ENCODE assay signal across 9 mouse cellular contexts in genomic region chr4:59388447-59389030, GRCm38 (mm10). TPM values are rescaled to one million over a fixed set of nuclear protein-coding genes. Genes with fewer than 3 reads are reported as not detected.
A peak's percentile ranks its signal among the peaks of the same experiment; 100 is the strongest.
DNase-seq lines count a peak whose midpoint lies in the region; ATAC-seq lines count a peak whose summit lies in the region.
"Had no signal": no experiment of that assay in that cellular context is flagged by ENCODE, and none has a peak within 500 bp of the region (broad histone marks: within the 10 kb centered on the region; RNA-seq: fewer than 3 reads in every experiment).

No protein-coding gene starts in this region.

- H3K4me2 ChIP-seq in embryonic facial prominence, embryonic 11.5 days (ENCODE audit: low read depth, low read length), result no peak overlapping the region
- H3K4me2 ChIP-seq in limb, embryonic 15.5 days, result peak overlapping the region; percentile 38

- H3K4me1 ChIP-seq in embryonic facial prominence, embryonic 11.5 days (ENCODE audit: control insufficient read depth, insufficient read depth, low read length), result no peaks in the 10 kb centered on the region
- peaks cover 11% of the 10 kb centered on the region; the same call in 1 of the 2 replicates for H3K4me1 ChIP-seq in limb, embryonic 15.5 days

- ATAC-seq in embryonic facial prominence, embryonic 11.5 days (replicated peaks; ENCODE audit: insufficient number of reproducible peaks, low FRiP score, low TSS enrichment, low read depth), result no peak; the same call in 1 of the 2 replicates
- no peak for ATAC-seq in limb, embryonic 15.5 days (ENCODE audit: insufficient number of reproducible peaks, low FRiP score, low TSS enrichment, low read depth)

- peak; percentile 27 for DNase-seq in embryo, embryonic 11 days
- DNase-seq in embryo, embryonic 10.5 days (ENCODE audit: low spot score), result no peak
- DNase-seq in embryonic facial prominence, embryonic 11.5 days (ENCODE audit: low spot score), result peak; percentile 36
- DNase-seq in kidney, adult 8-10 months, result peak; percentile 26 to 56
- DNase-seq in urinary bladder, adult 18-20 months (ENCODE audit: low spot score in 2 of 2), result no peak
- no peak for DNase-seq in urinary bladder, postnatal 10 days (ENCODE audit: low spot score)
- no peak for DNase-seq in thymus, postnatal 36 days

- no peaks in the 10 kb centered on the region for H3K27me3 ChIP-seq in embryonic facial prominence, embryonic 11.5 days (ENCODE audit: control insufficient read depth, insufficient read depth, low read length)
- no peaks in the 10 kb centered on the region for H3K27me3 ChIP-seq in limb, embryonic 15.5 days

- no peak overlapping the region for H3K27ac ChIP-seq in embryonic facial prominence, embryonic 11.5 days (replicated peaks; ENCODE audit: low read depth, low read length)
- no peak overlapping the region for H3K27ac ChIP-seq in limb, embryonic 15.5 days
- H3K27ac ChIP-seq: liver, embryonic 14.5 days had no signal

- H3K36me3 ChIP-seq in embryonic facial prominence, embryonic 11.5 days (replicated peaks; ENCODE audit: control insufficient read depth, insufficient read depth, low read depth, low read length), result no peaks in the 10 kb centered on the region
- no peaks in the 10 kb centered on the region for H3K36me3 ChIP-seq in limb, embryonic 15.5 days

- 45% methylated on average over 13 of the region's 13 CpGs for WGBS in embryonic facial prominence, embryonic 11.5 days
- 20% methylated on average over 13 of the region's 13 CpGs for WGBS in limb, embryonic 15.5 days

- no peak overlapping the region for H3K9ac ChIP-seq in embryonic facial prominence, embryonic 11.5 days (replicated peaks; ENCODE audit: low read length)
- H3K9ac ChIP-seq in limb, embryonic 15.5 days, result no peak overlapping the region; the same call in 1 of the 2 replicates
- H3K9ac ChIP-seq: liver, embryonic 14.5 days had no signal

- no peak overlapping the region for H3K4me3 ChIP-seq in embryonic facial prominence, embryonic 11.5 days (ENCODE audit: low read depth, low read length)
- 0 out of 2 replicates have a peak overlapping the region, but pooled peaks have one; percentile 9 for H3K4me3 ChIP-seq in limb, embryonic 15.5 days

- H3K9me3 ChIP-seq in embryonic facial prominence, embryonic 11.5 days (replicated peaks; ENCODE audit: control insufficient read depth, low read length), result no peaks in the 10 kb centered on the region
- H3K9me3 ChIP-seq in limb, embryonic 15.5 days, result no peaks in the 10 kb centered on the region

RNA-seq across cellular contexts. Expression of gene Susd1, which starts 49.9 kb away (rescaled TPM):
- polyA plus RNA-seq in embryonic facial prominence, embryonic 11.5 days (2014; fragmentation: Nextera tagmentation; extraction: Ambion mirVana), result 0.84 and 3.0 TPM in 2 replicates
- polyA plus RNA-seq in limb, embryonic 15.5 days (2015; fragmentation: Nextera tagmentation; extraction: Ambion mirVana), result 2.1 and 3.9 TPM in 2 replicates

Comparison
In these comparisons a context has a peak if more than half of its experiments do, and no peak if none do; other contexts are left out.
1. DNase-seq: peak in embryo, embryonic 11 days (single experiment), embryonic facial prominence, embryonic 11.5 days (single experiment) and kidney, adult 8-10 months (2 of 2); none in embryo, embryonic 10.5 days (single experiment), urinary bladder, adult 18-20 months (0 of 2), urinary bladder, postnatal 10 days (single experiment) and thymus, postnatal 36 days (0 of 2).